Mouse (Mus musculus) brown adipose tissue, adult 24 weeks (tissue): ENCODE measurements around the gene Rap1gap2. TPM values are rescaled to one million over a fixed set of nuclear protein-coding genes. Genes with fewer than 3 reads are reported as not detected.

ENCODE experiments used
- H3K27ac ChIP-seq: fragments of 200-500 bp; replicated peaks from 2 replicates; pipeline ENCODE4 v1.5.1; 2012; ENCODE audit warnings: low read depth, mild to moderate bottlenecking, low read length
- H3K4me1 ChIP-seq: fragments of 200-500 bp; 2 replicates; pipeline ENCODE4 v1.6.1; 2012; ENCODE audit warnings: low read length, mixed read lengths; ENCODE audit not compliant: control insufficient read depth, insufficient read depth, insufficient read length
- H3K4me3 ChIP-seq: fragments of 200-500 bp; 2 replicates; pipeline ENCODE4 v1.5.1; 2012; ENCODE audit warnings: low read depth, mild to moderate bottlenecking, low read length, moderate library complexity; ENCODE audit not compliant: insufficient read depth
- polyA plus RNA-seq: library from polyadenylated mRNA; stranded (reverse); fragments of >200 nt; gene quantifications from 2 replicates; pipeline ENCODE4 v1.2.4, GENCODE M21; 2012; ENCODE audit not compliant: missing spikeins, insufficient read depth, insufficient read length

The Rap1gap2 gene
- polyA plus RNA-seq, 1 experiment = 4.5 TPM

- Histone ChIP-seq H3K4me3 (no peak overlapping the region), H3K27ac (no peak overlapping the region)
Measured at GRCm38 (mm10) chr11:74433000-74433399, 177.7 kb downstream of the Rap1gap2 start.

GRCm38 (mm10) chr11:74429798-74430529 lies 180.8 kb downstream of the Rap1gap2 start:
- H3K4me1 ChIP-seq = no peaks in the 10 kb centered on the region
- H3K27ac ChIP-seq = no peak overlapping the region
- H3K4me3 ChIP-seq = no peak overlapping the region

More at GRCm38 (mm10) chr11:74433000-74433399, 177.7 kb downstream of the Rap1gap2 start:
- no peaks in the 10 kb centered on the region for H3K4me1 ChIP-seq

- Histone ChIP-seq H3K27ac (no peak overlapping the region), H3K4me1 (no peaks in the 10 kb centered on the region), H3K4me3 (no peak overlapping the region)
Measured at GRCm38 (mm10) chr11:74426306-74426705, 184.4 kb downstream of the Rap1gap2 start.

GRCm38 (mm10) chr11:74422019-74422418 lies 188.7 kb downstream of the Rap1gap2 start:
- H3K4me1 ChIP-seq = no peaks in the 10 kb centered on the region
- no peak overlapping the region for H3K4me3 ChIP-seq
- H3K27ac ChIP-seq = no peak overlapping the region

DNA sequence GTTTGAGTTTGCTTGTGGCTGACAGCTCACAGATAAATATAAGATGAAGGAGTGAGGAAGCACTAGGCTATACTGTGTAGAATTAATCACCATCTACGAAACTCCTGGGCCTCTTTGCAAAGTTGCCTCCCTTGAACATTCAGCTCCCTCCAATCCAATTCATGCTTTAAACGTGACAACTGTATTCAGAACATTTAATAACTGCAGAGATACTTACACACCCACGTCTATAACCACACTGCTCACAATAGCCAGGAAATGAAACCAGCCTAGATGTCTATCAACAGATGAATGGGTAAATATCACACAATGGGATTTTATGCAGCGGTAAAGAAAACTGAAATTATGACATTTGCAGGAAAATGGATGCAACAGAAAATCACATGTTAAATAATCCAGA lies 189.6 kb downstream of the Rap1gap2 start:
- Histone ChIP-seq H3K27ac (no peak overlapping the region), H3K4me3 (no peak overlapping the region), H3K4me1 (no peaks in the 10 kb centered on the region)

DNA sequence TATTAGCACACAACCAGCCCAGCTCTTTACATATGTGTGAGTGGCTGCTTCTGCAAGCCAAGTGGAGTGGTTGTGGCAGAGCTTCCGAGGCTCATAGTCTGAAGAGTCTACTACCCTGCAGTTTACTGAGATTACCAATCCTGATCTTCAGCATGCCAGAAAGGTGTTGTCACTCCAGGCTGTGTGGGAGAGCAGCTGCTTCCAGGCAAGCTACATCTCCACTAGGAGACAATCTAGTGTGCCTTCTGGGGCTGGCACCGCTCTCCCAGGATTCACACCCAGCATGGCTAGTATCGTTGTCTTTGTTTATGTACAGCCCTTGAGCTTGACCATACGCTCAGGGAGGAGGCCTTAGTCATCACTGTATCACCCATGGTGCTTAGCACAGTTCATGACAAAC lies 191.1 kb downstream of the Rap1gap2 start:
- Histone ChIP-seq H3K4me3 (no peak overlapping the region), H3K4me1 (no peaks in the 10 kb centered on the region), H3K27ac (no peak overlapping the region)

- H3K4me3 ChIP-seq = no peak overlapping the region
- H3K4me1 ChIP-seq = peaks cover 11% of the 10 kb centered on the region
- no peak overlapping the region for H3K27ac ChIP-seq
Measured at GRCm38 (mm10) chr11:74415736-74416135, 195.0 kb downstream of the Rap1gap2 start.

DNA sequence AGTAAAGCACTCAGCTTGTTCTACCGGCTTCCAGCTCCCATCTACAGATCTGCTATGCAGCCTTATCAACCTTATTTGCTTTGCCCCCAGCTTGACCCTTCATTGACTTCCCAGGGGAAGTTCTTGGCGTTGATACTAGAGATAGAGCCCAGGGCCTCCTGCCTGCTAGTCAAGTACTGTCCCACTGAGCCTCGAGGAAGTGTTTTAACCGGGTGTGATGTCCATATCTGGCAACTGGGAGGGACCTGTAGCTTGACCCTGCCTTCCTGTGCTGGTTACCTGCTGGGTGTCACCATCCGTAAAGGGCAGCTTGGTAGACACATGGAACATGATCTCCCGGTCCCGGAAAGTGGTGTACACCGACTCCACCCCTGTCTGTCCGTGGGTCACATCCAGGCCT lies 196.6 kb downstream of the Rap1gap2 start:
- Histone ChIP-seq H3K27ac (no peak overlapping the region), H3K4me1 (peaks cover 19% of the 10 kb centered on the region)

DNA sequence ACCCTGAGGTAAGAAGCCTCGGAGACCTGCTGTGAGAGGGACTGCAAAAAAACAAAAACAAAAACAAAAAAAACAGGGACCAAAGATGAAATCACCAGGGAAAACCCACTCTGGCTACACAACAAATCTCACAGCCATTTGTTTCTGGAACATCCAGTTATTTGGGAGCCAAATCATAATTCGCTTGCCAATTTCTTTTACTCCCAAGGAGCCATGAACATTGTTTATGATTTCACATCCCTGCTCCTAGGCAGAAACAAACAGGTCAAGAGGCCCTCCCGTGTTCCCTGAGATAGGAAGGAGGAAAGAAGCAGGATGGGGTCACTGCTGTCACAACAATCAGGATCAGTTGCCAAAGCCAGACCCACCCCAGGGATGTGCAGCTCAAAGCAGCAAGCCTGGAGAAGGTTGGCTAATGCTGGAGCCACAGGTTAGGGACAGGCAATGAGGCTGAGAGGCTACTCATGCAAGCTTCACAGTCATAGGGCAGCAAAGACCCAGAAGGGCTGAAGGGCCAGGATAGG lies 197.2 kb downstream of the Rap1gap2 start:
- H3K4me1 ChIP-seq = peaks cover 19% of the 10 kb centered on the region
- H3K27ac ChIP-seq = 0 out of 2 replicates have a peak overlapping the region, but pooled peaks have one; percentile 15
- no peak overlapping the region for H3K4me3 ChIP-seq

More for the DNA sequence above, 196.6 kb downstream of the Rap1gap2 start:
- H3K4me3 ChIP-seq = no peak overlapping the region

DNA sequence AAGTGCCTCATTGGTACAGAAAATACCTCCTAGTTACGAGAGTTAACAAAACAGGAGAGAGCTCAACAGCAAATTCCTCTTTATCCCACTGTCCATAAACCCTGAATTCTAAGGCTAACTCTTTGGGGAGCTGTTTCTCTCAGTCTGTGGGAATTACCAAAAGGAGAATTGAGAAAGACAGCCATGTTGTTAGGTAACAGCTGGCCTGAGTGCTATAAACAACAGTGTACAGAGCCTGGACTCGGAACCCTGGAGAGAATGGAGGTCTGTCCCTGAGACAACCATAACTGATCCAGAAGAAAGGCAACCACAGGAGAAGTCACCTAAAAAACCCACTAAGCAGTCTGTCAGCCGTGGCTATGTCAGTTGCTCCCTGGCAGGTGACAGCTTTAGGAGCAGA lies 198.3 kb downstream of the Rap1gap2 start:
- Histone ChIP-seq H3K27ac (0 out of 2 replicates have a peak overlapping the region, but pooled peaks have one; percentile 3), H3K4me3 (no peak overlapping the region), H3K4me1 (peaks cover 19% of the 10 kb centered on the region)

DNA sequence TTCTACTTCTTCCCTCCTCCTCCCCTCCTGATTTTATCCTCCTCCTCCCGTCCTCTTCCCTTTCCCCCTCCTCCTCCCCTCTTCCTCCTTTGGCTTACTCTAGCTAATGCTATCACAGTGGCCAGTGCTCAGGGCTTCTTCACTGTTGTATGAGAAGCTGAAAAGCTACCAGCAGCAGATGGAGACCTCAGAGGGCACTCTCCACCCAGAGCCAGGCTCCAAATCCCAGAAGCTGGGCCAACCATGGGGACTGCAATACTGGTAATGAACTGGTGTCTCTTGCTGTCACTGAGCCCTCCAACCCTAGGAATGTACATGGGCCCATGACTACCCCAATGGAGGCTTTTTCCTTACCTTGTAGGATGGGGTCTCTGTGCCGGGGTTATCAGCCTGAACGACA lies 198.8 kb downstream of the Rap1gap2 start:
- H3K4me3 ChIP-seq = no peak overlapping the region
- peaks cover 19% of the 10 kb centered on the region for H3K4me1 ChIP-seq
- H3K27ac ChIP-seq = no peak overlapping the region

- no peak overlapping the region for H3K4me3 ChIP-seq
- peaks cover 19% of the 10 kb centered on the region for H3K4me1 ChIP-seq
- no peak overlapping the region for H3K27ac ChIP-seq
Measured at GRCm38 (mm10) chr11:74409757-74410174, 200.9 kb downstream of the Rap1gap2 start.

GRCm38 (mm10) chr11:74409447-74409754 lies 201.3 kb downstream of the Rap1gap2 start:
- no peak overlapping the region for H3K27ac ChIP-seq
- peaks cover 19% of the 10 kb centered on the region for H3K4me1 ChIP-seq
- no peak overlapping the region for H3K4me3 ChIP-seq

- Histone ChIP-seq H3K27ac (no peak overlapping the region), H3K4me3 (no peak overlapping the region), H3K4me1 (peaks cover 15% of the 10 kb centered on the region)
Measured at GRCm38 (mm10) chr11:74408587-74409446, 201.9 kb downstream of the Rap1gap2 start.

DNA sequence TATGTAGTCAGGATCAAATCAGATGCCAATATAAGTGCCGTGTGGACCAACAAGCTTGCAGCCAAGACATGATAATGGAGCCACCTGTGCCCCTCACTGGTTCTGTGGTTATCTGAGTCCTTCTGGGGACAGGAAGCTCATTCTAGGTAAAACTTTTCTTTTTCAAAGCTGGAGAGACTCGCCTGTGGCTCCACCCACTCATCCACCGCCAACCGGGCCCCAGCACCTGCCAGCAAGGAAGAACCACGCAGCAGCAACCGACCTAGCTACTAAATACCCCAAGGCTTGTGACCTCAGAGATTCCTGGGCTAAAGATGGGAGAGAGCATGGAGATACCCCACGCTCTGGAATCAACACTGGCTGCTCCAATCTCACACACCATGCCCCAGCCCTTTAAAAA lies 205.5 kb downstream of the Rap1gap2 start:
- H3K4me3 ChIP-seq = no peak overlapping the region
- H3K27ac ChIP-seq = no peak overlapping the region
- H3K4me1 ChIP-seq = peaks cover 5% of the 10 kb centered on the region; the same call in 1 of the 2 replicates
